23 mouse cellular contexts compared by ENCODE assay signal in the genomic region with DNA sequence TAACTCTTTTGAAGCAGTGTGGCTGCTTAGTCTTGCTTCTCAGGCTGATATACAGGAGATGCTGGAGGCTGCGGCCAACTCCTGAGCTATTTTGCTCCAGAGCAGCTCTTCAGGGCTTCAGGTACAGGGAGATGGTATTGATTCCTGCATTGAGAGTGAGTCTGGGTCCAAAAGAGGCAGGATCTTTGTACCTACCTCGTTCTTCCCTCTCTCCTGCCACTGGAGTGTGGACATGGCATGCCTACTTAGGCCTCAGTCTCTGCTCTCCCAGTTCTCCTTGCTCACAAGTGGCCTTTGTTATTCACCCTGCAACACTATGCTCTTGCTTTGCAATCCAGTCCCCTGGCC.
DNase-seq lines count a peak whose midpoint lies in the region; ATAC-seq and TF ChIP-seq lines count a peak whose summit lies in the region.
"Had no signal": no experiment of that assay in that cellular context is flagged by ENCODE, and none has a peak within 500 bp of the region (broad histone marks: within the 10 kb centered on the region; RNA-seq: fewer than 3 reads in every experiment).

No protein-coding gene starts in this region.

- 54% methylated on average over 2 of the region's 2 CpGs for WGBS in forebrain, embryonic 11.5 days
- 56% methylated on average over 2 of the region's 2 CpGs for WGBS in forebrain, postnatal 0 days
- WGBS in midbrain, embryonic 12.5 days = 47% methylated on average over 2 of the region's 2 CpGs
- 46% methylated on average over 2 of the region's 2 CpGs for WGBS in midbrain, embryonic 16.5 days

- no peak overlapping the region for H3K4me3 ChIP-seq in forebrain, embryonic 11.5 days (ENCODE audit: low read depth, low read length)
- H3K4me3 ChIP-seq in forebrain, postnatal 0 days (ENCODE audit: low read depth, low read length) = no peak overlapping the region
- no peak overlapping the region for H3K4me3 ChIP-seq in midbrain, embryonic 12.5 days
- H3K4me3 ChIP-seq in midbrain, embryonic 16.5 days (ENCODE audit: low read depth, low read length) = no peak overlapping the region
- H3K4me3 ChIP-seq: heart, embryonic 12.5 days; neural tube, embryonic 12.5 days had no signal

- TF ChIP-seq CTCF in forebrain, postnatal 0 days (IDR thresholded peaks at IDR 0.05; ENCODE audit: low read depth) = no peak

- peaks cover 21% of the 10 kb centered on the region for H3K4me1 ChIP-seq in forebrain, embryonic 11.5 days (replicated peaks; ENCODE audit: control insufficient read depth, insufficient read depth, low read length)
- no peaks in the 10 kb centered on the region for H3K4me1 ChIP-seq in forebrain, postnatal 0 days (ENCODE audit: insufficient read depth)
- peaks cover 29% of the 10 kb centered on the region for H3K4me1 ChIP-seq in midbrain, embryonic 12.5 days
- peaks cover 4% of the 10 kb centered on the region; the same call in 1 of the 2 replicates for H3K4me1 ChIP-seq in midbrain, embryonic 16.5 days (ENCODE audit: control insufficient read depth, insufficient read depth, low read length)

- H3K9ac ChIP-seq in forebrain, embryonic 11.5 days (ENCODE audit: low read length) = peak overlapping the region; percentile 23; the same call in 1 of the 2 replicates
- H3K9ac ChIP-seq in forebrain, postnatal 0 days = no peak overlapping the region
- H3K9ac ChIP-seq in midbrain, embryonic 12.5 days (replicated peaks) = no peak overlapping the region
- H3K9ac ChIP-seq in midbrain, embryonic 16.5 days (ENCODE audit: low read depth, low read length) = no peak overlapping the region
- H3K9ac ChIP-seq: heart, embryonic 12.5 days; neural tube, embryonic 12.5 days had no signal

- H3K4me2 ChIP-seq in forebrain, embryonic 11.5 days (ENCODE audit: low read depth, low read length, severe bottlenecking) = no peak overlapping the region
- no peak overlapping the region for H3K4me2 ChIP-seq in forebrain, postnatal 0 days (ENCODE audit: low read depth)
- no peak overlapping the region for H3K4me2 ChIP-seq in midbrain, embryonic 12.5 days (replicated peaks)
- H3K4me2 ChIP-seq in midbrain, embryonic 16.5 days (ENCODE audit: low read length) = no peak overlapping the region
- H3K4me2 ChIP-seq: heart, embryonic 12.5 days; neural tube, embryonic 12.5 days had no signal

- no peaks in the 10 kb centered on the region for H3K36me3 ChIP-seq in forebrain, embryonic 11.5 days (ENCODE audit: control insufficient read depth, insufficient read depth, low read length)
- no peaks in the 10 kb centered on the region for H3K36me3 ChIP-seq in forebrain, postnatal 0 days (ENCODE audit: insufficient read depth)
- H3K36me3 ChIP-seq in midbrain, embryonic 12.5 days = no peaks in the 10 kb centered on the region
- no peaks in the 10 kb centered on the region for H3K36me3 ChIP-seq in midbrain, embryonic 16.5 days (ENCODE audit: control insufficient read depth, insufficient read depth, low read length)
- H3K36me3 ChIP-seq: heart, embryonic 12.5 days; neural tube, embryonic 12.5 days had no signal

- no peaks in the 10 kb centered on the region for H3K9me3 ChIP-seq in forebrain, embryonic 11.5 days (ENCODE audit: control insufficient read depth, low read length)
- H3K9me3 ChIP-seq in forebrain, postnatal 0 days (ENCODE audit: low read length) = no peaks in the 10 kb centered on the region
- H3K9me3 ChIP-seq in midbrain, embryonic 12.5 days = no peaks in the 10 kb centered on the region
- H3K9me3 ChIP-seq in midbrain, embryonic 16.5 days (replicated peaks; ENCODE audit: control insufficient read depth, low read length, poor library complexity, severe bottlenecking) = no peaks in the 10 kb centered on the region
- H3K9me3 ChIP-seq: heart, embryonic 12.5 days; neural tube, embryonic 12.5 days had no signal

- H3K27me3 ChIP-seq in forebrain, embryonic 11.5 days (ENCODE audit: control insufficient read depth, insufficient read depth, low read length) = no peaks in the 10 kb centered on the region
- no peaks in the 10 kb centered on the region for H3K27me3 ChIP-seq in forebrain, postnatal 0 days (ENCODE audit: insufficient read depth, low read length)
- H3K27me3 ChIP-seq in midbrain, embryonic 12.5 days = peaks cover 3% of the 10 kb centered on the region; the same call in 1 of the 2 replicates
- no peaks in the 10 kb centered on the region for H3K27me3 ChIP-seq in midbrain, embryonic 16.5 days (ENCODE audit: control insufficient read depth, insufficient read depth, low read depth, low read length)
- H3K27me3 ChIP-seq: heart, embryonic 12.5 days had no signal

- no peak for DNase-seq in forebrain, embryonic 11.5 days (ENCODE audit: low spot score)
- DNase-seq in forebrain, postnatal 0 days = no peak
- DNase-seq in forelimb bud, embryonic 11.5 days (ENCODE audit: low read depth, low spot score) = peak; percentile 18
- no peak for DNase-seq in adrenal gland, postnatal 4 days (ENCODE audit: low spot score in 2 of 2)
- no peak for DNase-seq in ovary, adult 18-20 months (ENCODE audit: low spot score)
- DNase-seq in cerebellum, postnatal 10 days = no peak
- DNase-seq: adrenal gland, postnatal 25 days; cerebellum, adult 11-12 months; cerebellum, postnatal 25 days; gastrocnemius, postnatal 36 days; heart, postnatal 14 days; kidney, adult 18-20 months; liver; thymus, postnatal 25 days had no signal

- no peak for ATAC-seq in forebrain, embryonic 11.5 days (replicated peaks; ENCODE audit: low FRiP score)
- no peak for ATAC-seq in forebrain, postnatal 0 days
- ATAC-seq in midbrain, embryonic 12.5 days (ENCODE audit: low FRiP score, low read depth) = peak; percentile 45; the same call in 1 of the 2 replicates
- ATAC-seq in midbrain, embryonic 16.5 days = no peak
- ATAC-seq: activated CD4-positive, CD25-positive, alpha-beta regulatory T cell, adult 4 months; CD4-positive, CD25-positive, alpha-beta regulatory T cell, adult 4 months; lung, postnatal 0 days; Patski had no signal

- H3K27ac ChIP-seq in forebrain, embryonic 11.5 days (ENCODE audit: low read depth, low read length) = no peak overlapping the region
- no peak overlapping the region for H3K27ac ChIP-seq in forebrain, postnatal 0 days (ENCODE audit: low read depth, low read length)
- H3K27ac ChIP-seq in midbrain, embryonic 12.5 days (replicated peaks) = no peak overlapping the region
- no peak overlapping the region for H3K27ac ChIP-seq in midbrain, embryonic 16.5 days (ENCODE audit: low read length)
- H3K27ac ChIP-seq: kidney, postnatal 0 days; neural tube, embryonic 12.5 days had no signal
